In the genomic region with DNA sequence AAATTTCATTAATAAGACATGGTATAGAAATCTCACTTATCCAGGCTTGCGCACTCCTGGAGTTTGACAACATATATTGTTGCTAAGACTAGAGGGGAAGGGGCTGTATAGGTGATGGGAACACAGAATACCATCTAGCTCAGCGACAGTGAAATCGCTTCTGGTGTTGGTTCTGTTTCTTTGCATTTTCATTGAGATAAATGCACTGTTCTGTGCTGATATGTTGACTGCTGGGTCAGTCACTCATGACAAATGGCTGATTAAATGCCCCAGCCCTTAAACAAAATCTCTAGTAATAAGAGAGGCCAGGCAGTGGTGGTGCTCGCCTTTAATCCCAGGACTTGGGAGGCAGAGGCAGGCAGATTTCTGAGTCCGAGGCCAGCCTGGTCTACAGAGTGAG, we compare ENCODE assay signal across 23 mouse cellular contexts. TPM values are rescaled to one million over a fixed set of nuclear protein-coding genes. Genes with fewer than 3 reads are reported as not detected.
DNase-seq lines count a peak whose midpoint lies in the region; ATAC-seq and TF ChIP-seq lines count a peak whose summit lies in the region.
"Had no signal": no experiment of that assay in that cellular context is flagged by ENCODE, and none has a peak within 500 bp of the region (broad histone marks: within the 10 kb centered on the region; RNA-seq: fewer than 3 reads in every experiment).

No protein-coding gene starts in this region.

- TF ChIP-seq POLR2A in lung, adult 2 months (IDR thresholded peaks at IDR 0.05; ENCODE audit: borderline replicate concordance, extremely low read depth, low read depth, low read length), result no peak

- intact Hi-C loops in heart, postnatal 36 days (cut with DNase I), result no loop called here

- no peaks in the 10 kb centered on the region for H3K27me3 ChIP-seq in erythroblast, embryonic 14.5 days (ENCODE audit: control insufficient read depth)
- no peaks in the 10 kb centered on the region for H3K27me3 ChIP-seq in liver, embryonic 11.5 days (replicated peaks; ENCODE audit: control insufficient read depth, insufficient read depth, low read length)
- H3K27me3 ChIP-seq in liver, embryonic 15.5 days, result no peaks in the 10 kb centered on the region
- H3K27me3 ChIP-seq: forebrain, embryonic 13.5 days had no signal

- DNase-seq in liver, embryonic 11.5 days (ENCODE audit: low spot score), result no peak
- no peak for DNase-seq in heart, postnatal 36 days
- DNase-seq in frontal cortex, postnatal 25 days (ENCODE audit: low spot score in 2 of 2), result no peak
- DNase-seq in lung, adult 2 months, result no peak
- DNase-seq: adrenal gland, adult 8-10 months; adrenal gland, postnatal 36 days; B cell, adult 2 months; cerebellum, adult 11-12 months; cerebellum, adult 9-10 months; cerebellum, postnatal 25 days; forebrain, postnatal 0 days; gastrocnemius, adult 2 months; gastrocnemius, postnatal 25 days; heart, postnatal 10 days had no signal

- no peak for TF ChIP-seq CTCF in lung, adult 2 months (IDR thresholded peaks at IDR 0.05; ENCODE audit: insufficient read depth, low read length)

- peak overlapping the region; percentile 39 for H3K4me2 ChIP-seq in liver, embryonic 11.5 days
- peak overlapping the region; percentile 21; the same call in 1 of the 2 replicates for H3K4me2 ChIP-seq in liver, embryonic 15.5 days
- H3K4me2 ChIP-seq: embryonic facial prominence, embryonic 12.5 days; forebrain, embryonic 13.5 days; hindbrain, embryonic 14.5 days had no signal

- no peak for ATAC-seq in erythroblast, adult 5-6 weeks (replicated peaks; ENCODE audit: low FRiP score, poor library complexity, severe bottlenecking)
- ATAC-seq in liver, embryonic 11.5 days (replicated peaks; ENCODE audit: low FRiP score), result peak; percentile 21
- peak; percentile 1 for ATAC-seq in liver, embryonic 15.5 days (ENCODE audit: insufficient read depth)
- ATAC-seq: CD4-positive, CD25-positive, alpha-beta regulatory T cell, adult 4 months; forebrain, embryonic 13.5 days; forebrain, postnatal 0 days had no signal

- H3K9me3 ChIP-seq in erythroblast, embryonic 14.5 days (ENCODE audit: control insufficient read depth, low read length), result no peaks in the 10 kb centered on the region
- H3K9me3 ChIP-seq in liver, embryonic 11.5 days (ENCODE audit: control insufficient read depth, low read length), result no peaks in the 10 kb centered on the region
- H3K9me3 ChIP-seq in liver, embryonic 15.5 days (replicated peaks), result no peaks in the 10 kb centered on the region
- H3K9me3 ChIP-seq: embryonic facial prominence, embryonic 12.5 days; forebrain, embryonic 13.5 days; G1E; hindbrain, embryonic 10.5 days had no signal

- WGBS in liver, embryonic 11.5 days, result 63% methylated on average over 5 of the region's 5 CpGs
- WGBS in liver, embryonic 15.5 days (ENCODE audit: insufficient replicate concordance), result 43% methylated on average over 5 of the region's 5 CpGs
- 93% methylated on average over 5 of the region's 5 CpGs for WGBS in lung, adult 2 months

- peak overlapping the region; percentile 72 for H3K27ac ChIP-seq in liver, embryonic 11.5 days (ENCODE audit: low read depth, low read length)
- peak overlapping the region; percentile 98 for H3K27ac ChIP-seq in liver, embryonic 15.5 days (replicated peaks)
- H3K27ac ChIP-seq: embryonic facial prominence, embryonic 12.5 days; forebrain, embryonic 13.5 days; hindbrain, embryonic 10.5 days; hindbrain, embryonic 14.5 days had no signal

- peaks cover 2% of the 10 kb centered on the region; the same call in 1 of the 2 replicates for H3K36me3 ChIP-seq in erythroblast, embryonic 14.5 days (ENCODE audit: control insufficient read depth)
- H3K36me3 ChIP-seq in liver, embryonic 11.5 days (ENCODE audit: control insufficient read depth, insufficient read depth, low read length), result no peaks in the 10 kb centered on the region
- H3K36me3 ChIP-seq in liver, embryonic 15.5 days (replicated peaks), result no peaks in the 10 kb centered on the region
- H3K36me3 ChIP-seq: embryonic facial prominence, embryonic 12.5 days; G1E; hindbrain, embryonic 10.5 days had no signal

- H3K4me1 ChIP-seq in erythroblast, embryonic 14.5 days (ENCODE audit: control insufficient read depth), result peaks cover 98% of the 10 kb centered on the region
- H3K4me1 ChIP-seq in liver, embryonic 11.5 days (replicated peaks; ENCODE audit: control insufficient read depth, insufficient read depth, low read length), result peaks cover 53% of the 10 kb centered on the region
- H3K4me1 ChIP-seq in liver, embryonic 15.5 days (replicated peaks), result peaks cover 98% of the 10 kb centered on the region
- peaks cover 5% of the 10 kb centered on the region for H3K4me1 ChIP-seq in lung, adult 2 months (ENCODE audit: control insufficient read depth, insufficient read depth, low read length)
- H3K4me1 ChIP-seq: forebrain, embryonic 13.5 days; hindbrain, embryonic 10.5 days had no signal

- no peak overlapping the region for H3K9ac ChIP-seq in liver, embryonic 11.5 days (ENCODE audit: low read depth, low read length)
- 0 out of 2 replicates have a peak overlapping the region, but pooled peaks have one; percentile 7 for H3K9ac ChIP-seq in liver, embryonic 15.5 days
- H3K9ac ChIP-seq: embryonic facial prominence, embryonic 12.5 days; forebrain, embryonic 13.5 days; forebrain, postnatal 0 days; hindbrain, embryonic 14.5 days had no signal

- peak overlapping the region; percentile 12 for H3K4me3 ChIP-seq in erythroblast, embryonic 14.5 days (replicated peaks)
- no peak overlapping the region for H3K4me3 ChIP-seq in liver, embryonic 11.5 days (ENCODE audit: low read depth, low read length)
- no peak overlapping the region for H3K4me3 ChIP-seq in liver, embryonic 15.5 days (replicated peaks)
- H3K4me3 ChIP-seq in lung, adult 2 months (replicated peaks; ENCODE audit: extremely low read depth, low read depth, low read length), result no peak overlapping the region
- H3K4me3 ChIP-seq: embryonic facial prominence, embryonic 12.5 days; forebrain, embryonic 13.5 days; gastrocnemius, adult 2 months; hindbrain, embryonic 10.5 days had no signal

RNA-seq across cellular contexts. Expression of a gene that starts 47.0 kb away (rescaled TPM):
- 9.3 and 12.9 TPM in 2 replicates for polyA plus RNA-seq in erythroblast, embryonic 14.5 days (2012)
- 262 and 340 TPM in 2 replicates for total RNA-seq in erythroblast, adult 5-6 weeks (2015; ENCODE audit: low replicate concordance)
- total RNA-seq in erythroblast, adult 5-6 weeks (2017; ENCODE audit: low replicate concordance), result 184 and 253 TPM in 2 replicates
- 19.3 and 19.7 TPM in 2 replicates for polyA plus RNA-seq in liver, embryonic 11.5 days (2014; fragmentation: Nextera tagmentation; extraction: Ambion mirVana)
- polyA plus RNA-seq in liver, embryonic 15.5 days (2015; fragmentation: Nextera tagmentation; extraction: Ambion mirVana), result 14.3 and 17.9 TPM in 2 replicates
- 10 to 100 TPM; 36.1 to 52.1 TPM for total RNA-seq in heart, postnatal 36 days (2021)
- 15.3 and 19.2 TPM in 2 replicates for polyA plus RNA-seq in lung, adult 2 months (2012; rRNA removed)
